Mouse (Mus musculus) heart, embryonic 16.5 days (tissue): ENCODE results near the gene Adssl1. TPM values are rescaled to one million over a fixed set of nuclear protein-coding genes. Genes with fewer than 3 reads are reported as not detected.

Experiments used
- ATAC-seq: fragments of 200-750 bp; cut with Nextera tagmentation; replicated peaks from 2 replicates; pipeline ENCODE4 v1.8.0; 2017; ENCODE audit warnings: moderate number of reproducible peaks; ENCODE audit not compliant: insufficient read depth, low FRiP score; ENCODE audit errors: extremely low read depth
- H3K27ac ChIP-seq: fragments of 300-500 bp; sonication (generic); 2 replicates; pipeline ENCODE4 v1.5.1; 2014; ENCODE audit warnings: mild to moderate bottlenecking, low read length, control low read depth, moderate library complexity
- H3K27me3 ChIP-seq: fragments of 300-500 bp; sonication (generic); 2 replicates; pipeline ENCODE4 v1.6.1; 2014; ENCODE audit warnings: low read length, mixed read lengths; ENCODE audit not compliant: control insufficient read depth, insufficient read depth
- H3K36me3 ChIP-seq: fragments of 300-500 bp; sonication (generic); 2 replicates; pipeline ENCODE4 v1.6.1; 2014; ENCODE audit not compliant: control insufficient read depth, insufficient read depth
- H3K4me1 ChIP-seq: fragments of 300-500 bp; sonication (generic); 2 replicates; pipeline ENCODE4 v1.6.1; 2014; ENCODE audit warnings: low read length, mixed read lengths; ENCODE audit not compliant: control insufficient read depth, insufficient read depth
- H3K4me2 ChIP-seq: fragments of 300-500 bp; sonication (generic); 2 replicates; pipeline ENCODE4 v1.6.1; 2014; ENCODE audit warnings: low read depth, mild to moderate bottlenecking, control low read depth, low read length
- H3K4me3 ChIP-seq: fragments of 300-500 bp; sonication (generic); 2 replicates; pipeline ENCODE4 v1.5.1; 2014; ENCODE audit warnings: mild to moderate bottlenecking, control low read depth, low read length
- H3K9ac ChIP-seq: fragments of 300-500 bp; sonication (generic); 2 replicates; pipeline ENCODE4 v1.6.1; 2014; ENCODE audit warnings: low read length, control low read depth
- H3K9me3 ChIP-seq: fragments of 300-500 bp; sonication (generic); replicated peaks from 2 replicates; pipeline ENCODE4 v1.6.1; 2016; ENCODE audit warnings: low read length; ENCODE audit not compliant: control insufficient read depth
- WGBS: fragments of 180-500 bp; shearing (Covaris S2); extraction: QIAGEN DNeasy Blood & Tissue Kit; methylation state at CpG from one replicate; pipeline ENCODE4 v1.1.7; 2014; 5-methylcytosine and 5-hydroxymethylcytosine counted together
- polyA plus RNA-seq: library from polyadenylated mRNA; unstranded; fragments of >200 nt; fragmentation: Nextera tagmentation; extraction: Ambion mirVana; gene quantifications from 2 replicates; pipeline ENCODE4 v1.2.1, GENCODE M21; 2015

Gene Adssl1
- polyA plus RNA-seq, 1 experiment from 2014 or later = 118 TPM

DNA sequence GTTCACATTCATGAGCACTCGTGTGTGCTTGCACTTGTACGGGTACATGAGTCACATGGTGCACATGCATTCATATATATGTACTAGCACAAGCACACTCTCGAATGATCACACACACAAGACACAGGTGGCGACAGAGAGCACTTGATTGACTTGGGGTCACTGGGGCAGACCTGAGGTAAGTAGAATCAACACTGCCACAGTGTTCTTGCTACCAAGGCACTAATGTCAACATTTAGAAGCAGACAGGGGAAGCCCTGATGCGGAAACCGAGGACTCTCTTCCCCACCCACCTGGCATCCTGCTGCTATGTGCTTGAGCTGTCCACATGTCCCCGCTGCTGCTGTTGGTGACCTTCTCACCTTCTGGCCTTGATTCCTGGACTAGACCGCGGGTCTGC is 13.8 kb downstream of the Adssl1 start:
- Histone ChIP-seq H3K9ac (no peak overlapping the region), H3K36me3 (peaks cover 6% of the 10 kb centered on the region; the same call in 1 of the 2 replicates), H3K27ac (no peak overlapping the region), H3K4me2 (no peak overlapping the region), H3K4me3 (no peak overlapping the region), H3K4me1 (peaks cover 10% of the 10 kb centered on the region), H3K27me3 (no peaks in the 10 kb centered on the region), H3K9me3 (no peaks in the 10 kb centered on the region)
- no peak for ATAC-seq
- 67% methylated on average over 9 of the region's 9 CpGs for WGBS

DNA sequence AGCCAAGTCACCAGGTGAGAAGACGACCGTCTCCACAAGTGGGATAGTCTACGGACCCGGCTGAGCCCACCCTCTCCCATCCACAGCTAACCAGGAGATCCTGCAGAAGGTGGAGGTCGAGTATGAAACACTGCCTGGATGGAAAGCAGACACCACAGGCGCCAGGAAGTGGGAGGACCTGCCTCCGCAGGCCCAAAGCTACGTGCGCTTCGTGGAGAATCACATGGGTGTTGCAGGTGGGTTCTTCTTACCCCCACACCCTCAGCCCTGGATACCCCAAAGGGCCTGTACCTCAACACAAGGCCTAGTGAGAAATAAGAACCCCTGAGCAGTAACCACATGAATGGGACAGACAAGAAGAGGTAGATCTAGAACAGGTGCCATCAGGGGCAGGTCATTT is 19.7 kb downstream of the Adssl1 start:
- WGBS = 74% methylated on average over 10 of the region's 10 CpGs
- Histone ChIP-seq H3K9me3 (no peaks in the 10 kb centered on the region), H3K4me1 (peaks cover 4% of the 10 kb centered on the region; the same call in 1 of the 2 replicates), H3K27me3 (no peaks in the 10 kb centered on the region), H3K36me3 (peaks cover 8% of the 10 kb centered on the region; the same call in 1 of the 2 replicates), H3K4me3 (no peak overlapping the region), H3K9ac (no peak overlapping the region), H3K4me2 (no peak overlapping the region), H3K27ac (no peak overlapping the region)
- ATAC-seq = no peak

DNA sequence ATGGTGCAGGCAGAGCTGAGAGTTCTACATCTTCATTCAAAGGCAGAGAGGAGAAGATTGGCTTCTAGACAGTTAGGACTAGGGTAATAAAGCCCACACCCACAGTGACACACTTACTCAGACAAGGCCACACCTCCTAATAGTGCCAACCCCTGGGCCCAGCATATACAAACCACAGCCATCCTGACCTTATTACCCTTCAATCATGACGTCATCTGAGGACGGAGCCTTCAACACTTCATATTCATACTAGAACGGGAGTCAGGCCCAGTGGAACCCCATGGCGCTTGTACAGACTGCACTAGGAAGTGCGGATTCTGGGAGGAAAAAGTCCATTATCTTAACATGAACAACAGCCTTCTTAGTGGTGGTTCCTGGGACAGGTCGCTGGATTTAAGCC is 23.3 kb downstream of the Adssl1 start:
- H3K27ac ChIP-seq = no peak overlapping the region
- H3K27me3 ChIP-seq = no peaks in the 10 kb centered on the region
- H3K9me3 ChIP-seq = no peaks in the 10 kb centered on the region
- no peak overlapping the region for H3K4me3 ChIP-seq
- no peak overlapping the region for H3K4me2 ChIP-seq
- H3K9ac ChIP-seq = no peak overlapping the region
- H3K4me1 ChIP-seq = peaks cover 16% of the 10 kb centered on the region
- H3K36me3 ChIP-seq = peaks cover 11% of the 10 kb centered on the region
- no peak for ATAC-seq
- WGBS = 82% methylated on average over 6 of the region's 6 CpGs

DNA sequence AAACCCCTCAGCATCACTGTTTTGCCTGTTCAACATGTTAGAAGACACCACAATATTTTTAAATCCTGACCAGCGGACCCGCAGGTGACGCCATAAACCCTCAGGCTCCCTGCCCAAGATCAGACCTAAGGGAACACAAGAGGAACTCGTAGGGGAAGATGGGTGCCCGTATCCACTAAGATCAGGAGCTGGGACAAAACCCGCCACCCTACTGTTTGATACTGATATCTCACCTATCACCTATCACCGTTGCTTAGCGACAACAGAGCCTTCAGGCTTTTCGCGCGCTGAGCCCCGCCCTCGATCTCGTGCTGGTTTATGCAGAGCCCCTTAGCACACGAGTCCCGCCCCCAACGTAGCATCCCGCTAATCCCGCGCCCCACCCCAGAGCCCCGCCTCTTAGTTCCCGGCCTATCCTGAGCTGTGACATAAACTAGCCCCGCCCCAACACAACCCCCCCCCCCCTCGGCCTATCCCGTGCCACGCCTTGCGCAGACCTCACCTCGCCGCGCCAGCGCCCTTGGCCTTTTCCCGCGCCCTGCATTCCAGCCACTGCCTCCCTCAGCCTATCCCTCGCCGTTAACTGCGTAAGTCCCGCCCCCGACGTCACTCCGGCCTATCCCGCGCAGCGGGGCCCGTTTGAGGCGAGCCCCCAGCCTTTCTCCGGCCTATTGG is 24.5 kb downstream of the Adssl1 start, which contains the start of gene Siva1:
TSS of gene Siva1 (plus strand) at position 500 of the 675 bp plus-strand sequence.
- Histone ChIP-seq H3K4me3 (peak within 1 kb of the TSS; percentile 92), H3K4me1 (peaks cover 16% of the 10 kb centered on the region), H3K36me3 (peaks cover 20% of the 10 kb centered on the region), H3K4me2 (peak within 1 kb of the TSS; percentile 95), H3K9me3 (no peaks in the 10 kb centered on the region), H3K27ac (peak within 1 kb of the TSS; percentile 89), H3K27me3 (no peaks in the 10 kb centered on the region), H3K9ac (peak within 1 kb of the TSS; percentile 92)
- peak; percentile 97 for ATAC-seq
- 1% methylated on average over 45 of the region's 46 CpGs for WGBS

DNA sequence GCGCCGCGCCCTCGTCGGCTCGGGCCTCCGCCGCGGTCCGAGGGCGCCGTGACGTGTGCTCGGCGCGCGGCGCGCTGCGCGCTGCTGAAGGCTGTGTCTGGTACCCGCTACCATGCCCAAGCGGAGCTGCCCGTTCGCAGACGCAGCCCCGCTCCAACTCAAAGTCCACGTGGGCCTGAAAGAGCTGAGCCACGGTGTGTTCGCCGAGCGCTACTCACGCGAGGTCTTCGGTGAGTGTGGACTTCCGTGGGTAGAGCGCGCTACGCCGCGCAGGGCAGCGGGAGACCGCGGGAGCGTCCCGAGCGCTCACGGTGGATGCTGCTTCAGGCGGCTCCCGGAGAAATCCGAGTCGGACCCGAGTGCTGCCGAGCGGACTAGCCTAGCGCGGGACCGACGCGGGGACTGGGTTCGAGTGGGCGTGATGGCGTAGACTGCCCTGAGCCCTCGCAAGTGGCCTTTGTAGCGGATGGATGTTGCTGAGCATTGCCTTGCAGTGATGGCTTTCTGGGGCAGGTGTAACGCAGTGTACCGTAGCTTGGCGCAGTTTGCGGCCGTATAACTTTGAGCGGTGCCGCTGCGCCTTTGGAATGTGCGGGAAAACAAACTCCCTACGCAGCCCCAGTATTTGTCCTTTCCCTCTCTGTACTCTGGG is 25.1 kb downstream of the Adssl1 start:
- peak overlapping the region; percentile 89 for H3K27ac ChIP-seq
- WGBS = under 1% methylated on average over 75 of the region's 75 CpGs
- H3K4me1 ChIP-seq = peaks cover 16% of the 10 kb centered on the region
- peak; percentile 1; the same call in 1 of the 2 replicates for ATAC-seq
- H3K4me3 ChIP-seq = peak overlapping the region; percentile 92
- H3K27me3 ChIP-seq = no peaks in the 10 kb centered on the region
- peak overlapping the region; percentile 95 for H3K4me2 ChIP-seq
- H3K9ac ChIP-seq = peak overlapping the region; percentile 92
- peaks cover 18% of the 10 kb centered on the region for H3K36me3 ChIP-seq
- H3K9me3 ChIP-seq = no peaks in the 10 kb centered on the region

DNA sequence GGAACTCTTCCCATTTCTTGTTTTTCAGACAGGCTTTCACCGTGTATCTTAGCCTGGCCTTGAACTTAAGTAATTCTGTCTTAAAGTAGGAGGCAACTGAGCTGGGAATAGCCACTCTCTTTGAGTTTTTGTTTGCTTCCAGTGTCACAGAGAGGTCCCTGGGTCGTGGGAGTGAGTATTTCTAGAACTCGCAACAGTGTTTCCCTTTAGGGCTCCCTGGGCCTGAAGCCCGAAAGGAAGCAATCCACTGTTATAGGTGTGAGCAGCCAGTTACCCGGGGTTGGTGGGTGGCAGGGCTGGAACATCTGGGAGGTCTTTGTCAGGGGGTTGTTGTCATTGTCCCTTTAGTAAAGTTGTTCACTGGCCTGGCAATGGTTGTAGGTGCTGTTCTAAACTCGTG is 26.3 kb downstream of the Adssl1 start:
- 49% methylated on average over 6 of the region's 6 CpGs for WGBS
- Histone ChIP-seq H3K4me2 (peak overlapping the region; percentile 95), H3K9me3 (no peaks in the 10 kb centered on the region), H3K4me3 (peak overlapping the region; percentile 92), H3K27ac (no peak overlapping the region), H3K36me3 (peaks cover 15% of the 10 kb centered on the region), H3K9ac (peak overlapping the region; percentile 92), H3K4me1 (peaks cover 19% of the 10 kb centered on the region), H3K27me3 (no peaks in the 10 kb centered on the region)
- no peak for ATAC-seq

DNA sequence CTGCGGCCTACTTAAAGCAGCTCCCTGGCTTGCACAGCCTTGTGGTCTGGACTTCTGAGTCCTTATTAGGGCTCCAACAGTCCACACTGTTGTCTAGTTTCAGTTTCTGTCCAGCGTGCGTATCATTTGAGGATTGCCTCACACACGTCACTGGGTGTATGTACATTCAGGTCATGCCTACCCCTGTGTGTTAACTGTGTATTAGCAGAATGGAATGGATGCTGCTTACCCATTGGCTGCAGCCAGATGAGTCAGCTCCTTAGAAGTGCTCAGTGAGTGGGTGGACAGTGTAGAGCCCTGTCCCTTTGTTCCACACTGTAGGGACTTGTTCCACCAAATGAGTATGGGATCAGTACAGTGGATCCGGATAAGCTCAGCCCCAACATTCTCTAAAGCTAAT is 28.2 kb downstream of the Adssl1 start:
- H3K4me2 ChIP-seq = no peak overlapping the region
- H3K4me1 ChIP-seq = peaks cover 19% of the 10 kb centered on the region
- no peaks in the 10 kb centered on the region for H3K27me3 ChIP-seq
- H3K36me3 ChIP-seq = peaks cover 23% of the 10 kb centered on the region
- H3K4me3 ChIP-seq = no peak overlapping the region
- no peak overlapping the region for H3K27ac ChIP-seq
- no peak overlapping the region for H3K9ac ChIP-seq
- 86% methylated on average over 5 of the region's 5 CpGs for WGBS
- H3K9me3 ChIP-seq = no peaks in the 10 kb centered on the region
- no peak for ATAC-seq

DNA sequence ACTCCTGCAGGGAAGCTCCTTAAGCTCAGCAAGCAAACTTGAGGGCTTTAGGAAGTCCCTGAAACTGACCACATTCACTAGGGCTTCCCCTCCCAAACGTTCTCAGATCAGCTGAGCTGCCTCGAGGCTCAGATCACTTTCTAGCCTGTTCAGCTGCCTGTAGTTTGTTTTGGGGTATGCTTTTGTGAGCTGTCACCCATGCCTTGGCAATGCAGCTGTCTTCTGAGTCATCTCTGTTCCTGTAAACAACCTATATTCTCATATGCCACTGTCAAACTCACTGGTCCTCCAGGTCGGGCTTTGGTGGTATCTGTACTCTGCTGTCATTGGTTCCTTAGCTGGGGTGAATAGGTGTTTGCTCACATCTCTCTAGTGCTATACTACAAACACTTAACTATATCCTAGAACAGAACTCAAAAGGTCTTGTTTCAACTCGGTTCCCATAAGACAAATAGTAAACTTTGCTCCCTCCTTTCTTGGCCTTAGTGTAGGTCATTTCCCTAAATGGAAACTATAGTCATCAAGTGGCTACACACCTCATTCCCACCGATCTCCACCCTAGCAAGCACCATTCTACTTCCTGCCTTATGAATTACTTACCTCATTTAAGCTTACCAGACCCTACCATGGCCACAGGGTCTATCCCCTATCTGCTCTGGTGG is 32.1 kb downstream of the Adssl1 start:
- H3K9ac ChIP-seq = no peak overlapping the region
- no peak overlapping the region for H3K4me2 ChIP-seq
- no peaks in the 10 kb centered on the region for H3K27me3 ChIP-seq
- peaks cover 51% of the 10 kb centered on the region for H3K36me3 ChIP-seq
- no peak overlapping the region for H3K4me3 ChIP-seq
- no peak for ATAC-seq
- 63% methylated on average over 5 of the region's 5 CpGs for WGBS
- no peaks in the 10 kb centered on the region for H3K9me3 ChIP-seq
- H3K4me1 ChIP-seq = peaks cover 20% of the 10 kb centered on the region
- no peak overlapping the region for H3K27ac ChIP-seq
